Mouse (Mus musculus) limb, embryonic 10.5 days (tissue): ENCODE data around the gene Kif13a. TPM values are rescaled to one million over a fixed set of nuclear protein-coding genes. Genes with fewer than 3 reads are reported as not detected.

Experiments
- DNase-seq: peaks from one replicate; pipeline ENCODE4 v3.0.0-alpha.2; 2017; ENCODE audit warnings: low spot score
- H3K27ac ChIP-seq: fragments of 300-500 bp; sonication (generic); 2 replicates; pipeline ENCODE4 v1.5.1; 2016; ENCODE audit warnings: mild to moderate bottlenecking
- H3K27me3 ChIP-seq: fragments of 300-500 bp; sonication (generic); 2 replicates; pipeline ENCODE4 v1.6.1; 2016; ENCODE audit warnings: low read depth, mild to moderate bottlenecking; ENCODE audit not compliant: poor library complexity, severe bottlenecking
- H3K36me3 ChIP-seq: fragments of 300-500 bp; sonication (generic); 2 replicates; pipeline ENCODE4 v1.6.1; 2016; ENCODE audit warnings: mild to moderate bottlenecking, moderate library complexity
- H3K4me1 ChIP-seq: fragments of 300-500 bp; sonication (generic); 2 replicates; pipeline ENCODE4 v1.6.1; 2016
- H3K4me3 ChIP-seq: fragments of 300-500 bp; sonication (generic); 2 replicates; pipeline ENCODE4 v1.5.1; 2016; ENCODE audit warnings: mild to moderate bottlenecking, moderate library complexity
- H3K9me3 ChIP-seq: fragments of 300-500 bp; sonication (generic); replicated peaks from 2 replicates; pipeline ENCODE4 v1.6.1; 2016; ENCODE audit warnings: mild to moderate bottlenecking
- WGBS: fragments of 180-500 bp; shearing (Covaris S2); methylation state at CpG from one replicate; pipeline ENCODE4 v1.1.7; 2016; 5-methylcytosine and 5-hydroxymethylcytosine counted together
- polyA plus RNA-seq: library from polyadenylated mRNA; unstranded; fragments of >200 nt; fragmentation: Nextera tagmentation; extraction: Ambion mirVana; gene quantifications from 2 replicates; pipeline ENCODE4 v1.2.1, GENCODE M21; 2016

The Kif13a gene
- polyA plus RNA-seq, 1 experiment from 2014 or later, result 13.6 TPM

DNA sequence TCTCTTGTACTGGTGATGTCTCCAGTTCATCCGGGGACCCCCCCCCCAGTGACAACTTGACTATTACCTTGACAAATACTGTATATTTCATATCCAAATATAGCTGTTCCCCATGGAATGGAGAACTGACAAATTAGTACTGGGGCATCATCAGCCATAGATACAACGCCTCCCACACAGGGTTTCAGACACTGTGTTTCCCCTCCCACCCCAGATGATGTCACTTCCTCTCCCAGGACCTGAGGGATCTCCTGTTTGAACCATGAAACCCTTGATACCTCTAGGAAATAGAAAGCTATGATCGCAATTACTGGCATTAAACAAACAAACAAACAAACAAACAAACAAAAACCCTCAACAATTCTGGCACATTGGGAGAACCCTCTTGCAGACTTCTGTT is 15.6 kb upstream of the Kif13a start:
- WGBS, result 76% methylated on average over 3 of the region's 3 CpGs
- H3K4me3 ChIP-seq, result no peak overlapping the region
- H3K27me3 ChIP-seq, result no peaks in the 10 kb centered on the region
- peaks cover 34% of the 10 kb centered on the region for H3K4me1 ChIP-seq
- no peak for DNase-seq
- H3K27ac ChIP-seq, result peak overlapping the region; percentile 79; the same call in 1 of the 2 replicates
- no peaks in the 10 kb centered on the region for H3K9me3 ChIP-seq
- no peaks in the 10 kb centered on the region for H3K36me3 ChIP-seq

DNA sequence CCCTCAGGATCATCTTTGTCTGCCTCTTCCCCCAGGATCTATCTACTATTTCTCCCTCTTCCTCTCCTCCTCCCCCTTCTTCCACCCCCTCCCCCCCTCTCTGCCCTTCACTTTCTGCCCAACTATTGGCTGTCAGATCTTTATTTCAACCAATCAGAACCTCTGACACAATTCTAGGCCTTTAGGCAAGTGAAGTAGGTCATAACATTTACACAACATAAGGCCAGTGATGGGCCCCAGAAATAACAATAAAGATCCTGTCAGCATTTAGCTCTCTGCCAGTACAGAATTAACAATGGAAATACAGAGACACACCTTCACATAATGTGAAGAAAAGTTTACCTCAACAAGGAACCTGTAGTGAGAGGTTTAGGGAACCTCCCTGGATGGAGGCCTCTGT is 13.6 kb upstream of the Kif13a start:
- Histone ChIP-seq H3K36me3 (no peaks in the 10 kb centered on the region), H3K9me3 (no peaks in the 10 kb centered on the region), H3K4me3 (no peak overlapping the region), H3K27ac (no peak overlapping the region), H3K4me1 (peaks cover 34% of the 10 kb centered on the region), H3K27me3 (no peaks in the 10 kb centered on the region)
- no peak for DNase-seq

DNA sequence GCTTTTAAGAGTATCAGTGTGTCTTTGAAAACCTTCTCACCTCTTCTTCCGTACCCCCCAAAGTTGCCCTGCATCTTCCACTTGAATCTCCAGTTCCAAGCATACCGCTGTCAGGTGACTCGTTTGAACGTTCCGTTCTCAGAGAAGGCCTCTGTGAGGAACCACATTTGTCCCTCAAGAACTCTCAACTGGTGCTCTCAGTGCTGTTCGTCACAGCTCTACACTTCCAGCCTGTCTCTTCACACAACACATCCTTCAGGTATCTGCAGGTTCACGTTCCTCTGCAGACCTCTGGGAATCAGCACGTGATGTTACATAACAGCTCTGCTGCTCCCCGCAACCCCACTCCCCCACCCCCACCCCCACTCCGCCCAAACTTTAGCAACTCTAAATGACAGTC is 4.4 kb upstream of the Kif13a start:
- Histone ChIP-seq H3K27ac (no peak overlapping the region), H3K36me3 (no peaks in the 10 kb centered on the region), H3K27me3 (peaks cover 24% of the 10 kb centered on the region), H3K9me3 (no peaks in the 10 kb centered on the region), H3K4me3 (no peak overlapping the region), H3K4me1 (peaks cover 13% of the 10 kb centered on the region)
- DNase-seq, result no peak
- 83% methylated on average over 10 of the region's 10 CpGs for WGBS

DNA sequence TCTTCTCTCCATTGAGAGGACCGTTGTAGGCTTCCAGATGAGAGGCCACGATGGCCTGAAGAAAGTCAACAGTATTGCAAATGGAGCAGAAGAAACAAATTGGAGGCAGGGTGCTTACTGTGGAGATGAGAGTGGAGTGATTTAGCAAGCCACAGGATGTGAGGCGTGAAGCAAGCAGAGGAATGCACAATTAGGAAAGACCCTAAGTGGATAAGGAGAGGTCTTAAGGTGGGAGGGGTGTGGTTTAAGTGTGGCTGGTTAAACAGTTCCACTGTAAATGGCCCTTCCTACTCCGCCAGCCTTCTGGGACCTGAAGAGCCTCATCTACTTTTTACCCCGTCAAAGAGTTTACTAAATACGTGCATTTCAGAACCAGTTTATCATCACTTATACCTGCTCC is 3.2 kb upstream of the Kif13a start:
- H3K27ac ChIP-seq, result no peak overlapping the region
- no peak overlapping the region for H3K4me3 ChIP-seq
- no peaks in the 10 kb centered on the region for H3K9me3 ChIP-seq
- no peak for DNase-seq
- H3K4me1 ChIP-seq, result peaks cover 24% of the 10 kb centered on the region
- WGBS, result 77% methylated on average over 6 of the region's 6 CpGs
- H3K36me3 ChIP-seq, result no peaks in the 10 kb centered on the region
- peaks cover 24% of the 10 kb centered on the region for H3K27me3 ChIP-seq

DNA sequence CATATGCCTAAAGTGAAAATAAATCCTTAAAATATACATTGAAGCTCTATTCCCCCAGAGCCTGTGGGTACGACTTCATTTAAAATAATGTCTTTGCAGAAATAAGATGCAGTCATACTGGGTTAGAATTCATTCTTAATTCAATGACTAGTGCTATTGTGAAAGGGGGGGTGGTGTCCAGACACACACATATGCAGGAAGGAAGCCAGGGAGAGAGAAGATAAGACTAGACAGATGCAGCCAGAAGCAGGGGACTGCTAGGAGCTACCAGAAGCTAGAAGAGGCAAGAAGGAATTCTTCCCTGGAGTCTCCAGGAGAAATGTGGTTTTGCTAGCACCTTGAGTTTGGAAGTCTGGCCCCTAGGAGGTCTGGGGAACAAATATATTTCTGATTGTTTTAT is 2.4 kb upstream of the Kif13a start:
- H3K27ac ChIP-seq, result no peak overlapping the region
- H3K9me3 ChIP-seq, result no peaks in the 10 kb centered on the region
- WGBS, result 98% methylated on average over 1 of the region's 1 CpGs
- H3K27me3 ChIP-seq, result peaks cover 24% of the 10 kb centered on the region
- DNase-seq, result no peak
- peaks cover 4% of the 10 kb centered on the region; the same call in 1 of the 2 replicates for H3K36me3 ChIP-seq
- H3K4me3 ChIP-seq, result no peak overlapping the region
- H3K4me1 ChIP-seq, result peaks cover 25% of the 10 kb centered on the region

DNA sequence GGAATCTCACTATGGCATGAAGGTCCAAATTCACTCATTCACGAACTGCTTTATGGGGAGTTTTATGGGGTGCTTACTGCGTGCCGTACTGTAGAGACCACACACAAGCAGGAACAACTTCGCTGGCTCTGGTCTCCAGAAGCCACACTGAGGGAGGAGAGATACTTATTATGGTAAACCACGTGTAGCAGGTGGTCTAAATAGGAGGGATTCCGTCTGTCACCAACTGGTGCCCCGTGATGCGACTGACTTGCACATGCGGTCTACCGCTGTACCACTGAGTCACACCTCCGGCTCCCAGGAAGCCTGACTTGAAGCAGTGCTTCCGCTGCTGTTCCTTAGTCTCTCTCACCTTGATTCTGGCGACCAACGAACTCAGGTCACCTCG is 986 bp upstream of the Kif13a start:
- Histone ChIP-seq H3K4me1 (peaks cover 31% of the 10 kb centered on the region), H3K36me3 (peaks cover 18% of the 10 kb centered on the region), H3K27me3 (peaks cover 24% of the 10 kb centered on the region), H3K9me3 (no peaks in the 10 kb centered on the region), H3K27ac (peak overlapping the region; percentile 96), H3K4me3 (peak overlapping the region; percentile 88)
- WGBS, result 2% methylated on average over 15 of the region's 15 CpGs
- DNase-seq, result no peak

DNA sequence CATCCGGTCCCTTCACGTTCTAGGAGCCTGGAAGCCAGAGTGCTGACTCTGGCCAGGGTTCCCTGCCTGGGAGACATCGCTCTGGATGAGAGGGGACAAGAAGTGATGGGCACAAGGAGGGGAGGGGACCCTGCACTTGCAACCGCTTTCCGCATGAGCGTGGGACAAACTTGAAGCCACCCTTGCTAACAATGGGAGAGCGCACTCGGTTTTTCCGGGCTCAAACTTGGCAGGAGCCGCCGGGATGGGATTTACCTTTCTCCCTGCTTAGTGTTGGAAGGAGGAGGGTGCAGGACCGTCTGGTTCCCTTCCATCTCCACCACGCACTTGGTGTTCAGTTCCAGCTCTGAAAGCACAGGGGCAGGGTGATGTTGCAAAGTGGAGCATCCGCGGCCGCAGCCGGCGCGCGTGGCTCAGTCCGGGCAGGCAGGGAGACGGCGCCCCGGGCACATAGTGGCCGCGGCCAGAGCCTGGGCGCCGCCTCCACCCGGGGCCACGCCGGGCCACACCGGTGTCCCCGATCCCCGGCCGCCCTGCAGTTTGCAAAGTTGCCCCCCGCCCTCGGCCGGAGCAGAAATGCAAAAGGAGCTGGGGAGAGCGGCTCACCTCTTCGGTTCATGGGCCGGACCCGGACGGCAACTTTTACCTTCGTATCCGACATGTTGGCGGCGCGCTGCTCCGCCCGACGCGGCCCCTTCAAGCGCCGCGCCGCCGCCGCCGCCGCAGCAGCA is 541 bp downstream of the Kif13a start:
- peak; percentile 77 for DNase-seq
- H3K27me3 ChIP-seq, result peaks cover 24% of the 10 kb centered on the region
- peaks cover 26% of the 10 kb centered on the region for H3K4me1 ChIP-seq
- no peaks in the 10 kb centered on the region for H3K9me3 ChIP-seq
- WGBS, result 2% methylated on average over 60 of the region's 60 CpGs
- peaks cover 27% of the 10 kb centered on the region for H3K36me3 ChIP-seq
- peak overlapping the region; percentile 96 for H3K27ac ChIP-seq
- peak overlapping the region; percentile 88 for H3K4me3 ChIP-seq

DNA sequence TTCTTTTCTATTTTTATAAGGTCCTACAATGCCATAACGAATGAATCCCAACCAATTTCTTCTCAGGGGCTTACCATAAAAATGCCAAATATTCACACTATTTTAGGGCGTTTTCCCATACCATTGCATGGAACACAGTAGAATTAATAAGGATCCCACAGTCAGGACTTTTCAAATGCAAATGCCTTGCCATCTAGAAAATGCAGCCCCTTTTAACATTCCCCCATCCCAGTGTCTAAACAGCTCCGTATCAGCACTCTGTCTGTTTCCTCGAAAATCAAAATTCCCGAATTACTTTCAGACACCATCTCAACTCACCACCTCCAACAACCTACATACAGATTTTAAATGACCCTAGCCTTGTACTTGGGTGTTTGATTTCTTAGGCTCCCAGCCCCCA is 1.3 kb downstream of the Kif13a start:
- Histone ChIP-seq H3K4me1 (peaks cover 25% of the 10 kb centered on the region), H3K9me3 (no peaks in the 10 kb centered on the region), H3K27ac (peak overlapping the region; percentile 96; the same call in 1 of the 2 replicates), H3K27me3 (peaks cover 24% of the 10 kb centered on the region), H3K36me3 (peaks cover 27% of the 10 kb centered on the region), H3K4me3 (peak overlapping the region; percentile 88)
- no peak for DNase-seq
- WGBS, result 37% methylated on average over 5 of the region's 5 CpGs

DNA sequence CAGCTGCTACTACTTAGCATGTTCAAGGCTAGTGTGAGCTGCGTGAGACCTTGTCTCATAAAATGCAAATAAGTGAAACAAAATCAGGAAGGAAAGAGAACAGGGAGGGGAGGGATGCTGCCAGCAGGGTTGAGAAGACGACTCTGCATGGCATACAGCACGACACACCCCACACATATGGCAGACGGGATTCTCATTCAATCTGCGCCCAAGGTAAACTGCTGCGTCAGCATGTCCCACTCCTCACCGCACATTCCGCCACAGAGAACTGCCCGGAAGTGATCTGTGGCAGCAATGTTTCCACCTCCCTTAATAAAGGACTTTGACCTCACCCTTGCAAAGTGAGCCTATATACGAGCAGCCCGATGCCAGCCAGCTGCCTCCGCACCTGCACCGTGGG is 4.0 kb downstream of the Kif13a start:
- no peak overlapping the region for H3K4me3 ChIP-seq
- H3K9me3 ChIP-seq, result no peaks in the 10 kb centered on the region
- peaks cover 30% of the 10 kb centered on the region for H3K4me1 ChIP-seq
- no peaks in the 10 kb centered on the region for H3K27me3 ChIP-seq
- no peak overlapping the region for H3K27ac ChIP-seq
- no peak for DNase-seq
- 94% methylated on average over 13 of the region's 13 CpGs for WGBS
- peaks cover 27% of the 10 kb centered on the region for H3K36me3 ChIP-seq

DNA sequence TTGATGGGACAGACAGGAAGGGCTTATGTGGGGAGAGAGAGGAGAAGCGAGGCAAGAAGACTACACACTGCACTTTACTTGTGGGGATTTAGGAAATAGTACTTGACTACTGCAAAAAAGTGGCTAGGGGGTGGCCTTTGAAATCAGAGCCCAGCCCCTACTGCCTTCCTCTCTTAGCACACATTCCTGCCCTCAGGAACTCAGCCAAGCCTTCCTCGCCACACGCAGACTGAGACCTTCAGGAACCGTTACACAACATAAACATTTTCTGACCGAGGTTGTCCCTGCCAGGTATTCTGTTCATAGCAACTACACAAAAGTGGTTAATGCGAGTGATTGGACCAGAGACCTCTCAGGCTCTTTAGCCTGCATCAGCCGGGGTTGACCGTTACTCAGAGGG is 8.1 kb downstream of the Kif13a start:
- Histone ChIP-seq H3K4me3 (no peak overlapping the region), H3K9me3 (no peaks in the 10 kb centered on the region), H3K27ac (no peak overlapping the region), H3K27me3 (no peaks in the 10 kb centered on the region), H3K4me1 (peaks cover 33% of the 10 kb centered on the region), H3K36me3 (peaks cover 17% of the 10 kb centered on the region)
- WGBS, result 63% methylated on average over 8 of the region's 8 CpGs
- DNase-seq, result no peak

DNA sequence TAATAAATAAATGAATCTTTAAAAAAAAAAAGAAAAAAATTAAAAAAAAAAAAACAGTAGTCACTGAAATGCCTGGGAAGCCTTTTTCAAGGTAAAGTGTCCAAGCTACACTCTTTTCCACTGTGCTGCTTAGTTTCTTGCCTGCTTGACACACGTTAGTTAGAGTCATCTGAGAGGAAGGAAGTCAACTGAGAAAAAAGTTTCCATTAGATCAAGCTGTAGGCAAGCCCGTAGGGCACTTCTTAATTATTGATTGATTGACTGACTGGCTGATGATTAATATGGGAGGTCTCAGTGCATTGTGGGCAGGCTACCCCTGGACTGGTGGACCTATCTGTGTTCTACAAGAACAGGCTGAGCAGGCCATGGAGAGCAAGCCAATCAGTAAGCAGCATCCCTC is 9.9 kb downstream of the Kif13a start:
- no peak overlapping the region for H3K27ac ChIP-seq
- DNase-seq, result no peak
- 73% methylated on average over 2 of the region's 2 CpGs for WGBS
- no peak overlapping the region for H3K4me3 ChIP-seq
- peaks cover 30% of the 10 kb centered on the region for H3K4me1 ChIP-seq
- 0 out of 2 replicates have a peak, but pooled peaks cover 3% of the 10 kb centered on the region for H3K36me3 ChIP-seq
- H3K9me3 ChIP-seq, result no peaks in the 10 kb centered on the region
- no peaks in the 10 kb centered on the region for H3K27me3 ChIP-seq

DNA sequence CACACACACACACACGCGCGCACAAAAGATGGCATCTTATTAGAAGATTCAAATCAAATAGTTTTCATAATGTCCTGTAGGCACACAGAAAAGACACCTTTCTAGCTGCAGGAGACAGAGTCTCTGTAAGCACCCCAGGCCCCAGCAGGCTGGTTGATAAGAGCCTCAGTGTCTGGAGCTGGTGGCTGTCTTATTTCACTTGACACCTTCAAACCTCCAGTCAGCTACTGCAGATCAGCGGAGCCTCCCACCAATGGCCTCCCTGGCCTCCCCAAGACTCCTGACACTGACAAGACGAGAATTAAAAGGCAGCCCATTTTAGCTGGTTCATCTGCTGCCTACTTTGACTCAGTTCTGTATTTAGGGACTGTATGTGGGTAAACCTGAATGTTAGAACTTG is 11.2 kb downstream of the Kif13a start:
- peaks cover 31% of the 10 kb centered on the region for H3K4me1 ChIP-seq
- 58% methylated on average over 5 of the region's 5 CpGs for WGBS
- DNase-seq, result no peak
- H3K36me3 ChIP-seq, result no peaks in the 10 kb centered on the region
- no peak overlapping the region for H3K4me3 ChIP-seq
- no peak overlapping the region for H3K27ac ChIP-seq
- no peaks in the 10 kb centered on the region for H3K9me3 ChIP-seq
- no peaks in the 10 kb centered on the region for H3K27me3 ChIP-seq

DNA sequence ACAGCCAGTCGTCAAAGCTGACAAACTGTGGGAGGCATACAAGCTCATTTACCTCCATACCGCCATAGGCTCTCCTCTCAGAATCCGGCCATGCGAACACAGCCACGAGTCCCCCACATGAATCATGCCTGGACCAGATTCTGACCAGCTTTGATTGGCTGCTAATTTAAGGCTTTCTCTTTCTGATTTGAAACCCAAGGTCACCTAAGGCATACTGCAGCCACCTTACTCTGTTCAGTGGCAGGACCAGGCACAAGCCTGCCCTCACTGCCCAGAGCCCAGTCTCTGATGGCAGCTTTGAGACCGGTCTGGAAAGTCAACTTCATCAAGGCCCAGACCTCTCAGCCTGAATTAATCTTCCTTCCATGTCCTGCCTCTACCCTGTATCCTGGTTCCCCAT is 17.7 kb downstream of the Kif13a start:
- no peaks in the 10 kb centered on the region for H3K27me3 ChIP-seq
- H3K36me3 ChIP-seq, result no peaks in the 10 kb centered on the region
- H3K4me3 ChIP-seq, result no peak overlapping the region
- peaks cover 25% of the 10 kb centered on the region for H3K4me1 ChIP-seq
- H3K27ac ChIP-seq, result no peak overlapping the region
- 73% methylated on average over 6 of the region's 6 CpGs for WGBS
- H3K9me3 ChIP-seq, result no peaks in the 10 kb centered on the region
- DNase-seq, result no peak

DNA sequence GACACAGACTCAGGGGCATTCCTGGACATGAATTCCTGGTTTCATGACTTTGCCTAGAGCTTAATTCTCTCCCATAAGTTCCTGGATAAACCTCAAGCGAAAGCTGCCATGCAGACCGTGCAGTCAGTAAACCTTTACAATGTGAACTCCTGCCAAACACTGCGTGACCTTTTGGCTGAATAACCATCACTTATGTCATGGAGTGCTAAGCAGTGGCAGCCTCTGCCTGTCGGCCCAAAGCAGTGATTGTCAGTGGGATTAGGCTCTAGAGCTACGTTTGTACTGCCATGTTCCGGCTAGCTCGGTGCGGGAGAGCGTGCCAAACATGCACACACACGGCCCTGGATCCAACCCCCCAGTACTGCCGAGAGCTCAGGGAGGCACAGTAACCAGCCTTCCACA is 18.6 kb downstream of the Kif13a start:
- no peak for DNase-seq
- no peaks in the 10 kb centered on the region for H3K9me3 ChIP-seq
- H3K4me1 ChIP-seq, result peaks cover 25% of the 10 kb centered on the region
- WGBS, result 59% methylated on average over 11 of the region's 11 CpGs
- H3K36me3 ChIP-seq, result no peaks in the 10 kb centered on the region
- H3K27me3 ChIP-seq, result no peaks in the 10 kb centered on the region
- H3K4me3 ChIP-seq, result no peak overlapping the region
- peak overlapping the region; percentile 30; the same call in 1 of the 2 replicates for H3K27ac ChIP-seq
